Mouse (Mus musculus): ENCODE results near the gene F2rl2. TPM values are rescaled to one million over a fixed set of nuclear protein-coding genes. Genes with fewer than 3 reads are reported as not detected.

Gene F2rl2
- polyA plus RNA-seq, 1 experiment, result 1.1 TPM

GRCm38 (mm10) chr13:95747541-95747940 is 50.9 kb downstream of the F2rl2 start:
- Histone ChIP-seq H3K79me2 (ENCODE audit: control insufficient read depth, insufficient read depth) (no peaks in the 10 kb centered on the region), H3K36me3 (ENCODE audit: control insufficient read depth, insufficient read depth) (no peaks in the 10 kb centered on the region), H3K4me3 (no peak overlapping the region), H3K4me2 (ENCODE audit: low read depth) (no peak overlapping the region), H3K27me3 (ENCODE audit: control insufficient read depth, insufficient read depth, insufficient read length) (no peaks in the 10 kb centered on the region), H3ac (ENCODE audit: control insufficient read depth, insufficient read length) (no peak overlapping the region)
- TF ChIP-seq TCF12 (IDR thresholded peaks at IDR 0.05; ENCODE audit: insufficient read depth, poor library complexity, severe bottlenecking) (no peak), CEBPB (IDR thresholded peaks at IDR 0.05; ENCODE audit: insufficient read depth, poor library complexity, severe bottlenecking) (no peak), MAX (IDR thresholded peaks at IDR 0.05; ENCODE audit: low read depth) (no peak), MYOG (IDR thresholded peaks at IDR 0.05; ENCODE audit: control insufficient read depth in 1 of 3, insufficient read depth in 1 of 3, insufficient read length in 2 of 3, low read depth in 2 of 3) (no peak), USF1 (IDR thresholded peaks at IDR 0.05; ENCODE audit: low read depth) (no peak), POLR2A (IDR thresholded peaks at IDR 0.05; ENCODE audit: insufficient read length, low read depth) (no peak), E2F4 (IDR thresholded peaks at IDR 0.05; ENCODE audit: insufficient read depth) (no peak), POLR2AphosphoS2 (IDR thresholded peaks at IDR 0.05; ENCODE audit: insufficient read length, low read depth) (no peak), REST (IDR thresholded peaks at IDR 0.05; ENCODE audit: insufficient read depth, insufficient read length) (no peak), SRF (IDR thresholded peaks at IDR 0.05; ENCODE audit: control insufficient read depth, insufficient read length, low read depth) (no peak), MYOD1 (IDR thresholded peaks at IDR 0.05; ENCODE audit: control insufficient read depth in 1 of 3, insufficient read length in 2 of 3, low read depth in 2 of 3) (no peak), TCF3 (IDR thresholded peaks at IDR 0.05; ENCODE audit: insufficient read length, low read depth) (no peak)

Other genes starting within 250 kb of the F2rl2 start
- gene S100z, start 218.1 kb upstream of the F2rl2 start, polyA plus RNA-seq (2012; fragmentation: generic; extraction: Trizol), result not detected
- not detected for gene F2rl1, start 171.6 kb upstream of the F2rl2 start, polyA plus RNA-seq (2012; fragmentation: generic; extraction: Trizol)
- 23.6 TPM for gene F2r, start 78.4 kb upstream of the F2rl2 start, polyA plus RNA-seq (2012; fragmentation: generic; extraction: Trizol)
- gene Iqgap2, start 195.1 kb downstream of the F2rl2 start, polyA plus RNA-seq (2012; fragmentation: generic; extraction: Trizol), result 0.02 TPM

All from myocyte (in vitro differentiated cells).